Mouse (Mus musculus): ENCODE measurements around the gene E330021D16Rik. TPM values are rescaled to one million over a fixed set of nuclear protein-coding genes. Genes with fewer than 3 reads are reported as not detected.
A peak's percentile ranks its signal among the peaks of the same experiment; 100 is the strongest.
"Not testable (repeated sequence)": the region's sequence is repeated elsewhere in the genome, so short reads cannot be mapped to it uniquely, and the experiment has no call there.

Gene E330021D16Rik
- polyA plus RNA-seq (2016; fragmentation: Nextera tagmentation; extraction: Ambion mirVana), result not detected in 2 replicates

DNA sequence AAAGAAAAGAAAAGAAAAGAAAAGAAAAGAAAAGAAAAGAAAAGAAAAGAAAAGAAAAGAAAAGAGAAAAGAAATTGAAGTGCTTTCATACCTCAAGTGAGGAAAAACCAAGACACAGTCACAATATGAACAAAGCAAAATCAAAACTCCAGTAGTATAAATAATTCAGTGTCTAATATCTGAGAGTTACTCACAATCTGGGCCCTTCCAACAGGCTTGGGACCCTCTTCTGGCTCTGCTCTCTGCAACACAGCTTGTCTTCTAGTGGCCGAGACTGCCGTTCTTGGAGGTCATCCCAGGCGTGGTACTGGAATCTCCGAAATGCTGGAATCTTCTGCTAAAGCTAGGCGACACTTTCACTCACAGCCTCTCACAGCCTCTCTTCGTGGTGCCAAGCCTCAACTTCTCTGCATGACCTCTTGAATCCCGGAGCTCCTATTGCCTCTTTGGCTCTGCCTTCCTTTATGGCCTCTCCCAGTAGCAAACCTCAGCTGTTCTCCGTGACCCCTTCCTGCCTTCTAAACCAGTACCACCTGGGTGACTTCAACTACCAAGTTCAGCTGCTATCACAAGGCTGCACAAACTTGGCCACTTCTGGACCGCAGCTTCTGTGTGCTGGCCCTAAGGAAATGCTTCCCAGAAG, at the start of gene E330021D16Rik:
E330021D16Rik (minus strand) TSS at position 437 of the 643 bp plus-strand sequence.
- 80% methylated on average over 9 of the region's 9 CpGs for WGBS
- ATAC-seq (ENCODE audit: insufficient number of reproducible peaks, insufficient read depth, low FRiP score, low TSS enrichment), result no peak

DNA sequence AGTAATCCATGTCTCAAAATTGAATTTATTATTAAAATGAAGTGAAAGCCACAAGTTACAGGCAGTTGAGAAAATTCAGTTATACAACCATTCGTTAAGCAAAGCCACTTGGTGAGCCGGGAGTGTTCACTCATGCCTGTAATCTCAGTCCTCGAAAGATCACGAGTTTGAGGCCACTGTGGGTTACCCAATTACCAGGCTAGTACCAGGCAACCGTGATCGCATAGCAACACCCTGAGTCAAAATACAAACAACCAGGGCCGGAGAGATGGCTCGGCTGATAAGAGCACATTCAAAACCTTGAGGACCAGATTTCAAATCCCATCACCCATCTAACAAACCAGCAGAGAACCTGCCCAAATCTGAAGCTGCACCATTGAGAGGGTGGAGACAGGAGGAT, 49.7 kb upstream of the E330021D16Rik start:
- Histone ChIP-seq H3K4me2 (replicated peaks) (no peak overlapping the region), H3K36me3 (no peaks in the 10 kb centered on the region), H3K4me3 (no peak overlapping the region), H3K9me3 (no peaks in the 10 kb centered on the region), H3K4me1 (peaks cover 13% of the 10 kb centered on the region; the same call in 1 of the 2 replicates), H3K9ac (no peak overlapping the region), H3K27me3 (no peaks in the 10 kb centered on the region), H3K27ac (peak overlapping the region; percentile 64; the same call in 1 of the 2 replicates)
- no peak for ATAC-seq (ENCODE audit: insufficient number of reproducible peaks, insufficient read depth, low FRiP score, low TSS enrichment)
- 86% methylated on average over 8 of the region's 8 CpGs for WGBS

More for the DNA sequence above, at the start of gene E330021D16Rik:
- Histone ChIP-seq H3K4me1 (no peaks in the 10 kb centered on the region), H3K4me3 (no peak within 1 kb of the TSS), H3K27ac (no peak within 1 kb of the TSS), H3K36me3 (no peaks in the 10 kb centered on the region), H3K27me3 (no peaks in the 10 kb centered on the region), H3K4me2 (replicated peaks) (no peak within 1 kb of the TSS), H3K9me3 (no peaks in the 10 kb centered on the region), H3K9ac (no peak within 1 kb of the TSS)

DNA sequence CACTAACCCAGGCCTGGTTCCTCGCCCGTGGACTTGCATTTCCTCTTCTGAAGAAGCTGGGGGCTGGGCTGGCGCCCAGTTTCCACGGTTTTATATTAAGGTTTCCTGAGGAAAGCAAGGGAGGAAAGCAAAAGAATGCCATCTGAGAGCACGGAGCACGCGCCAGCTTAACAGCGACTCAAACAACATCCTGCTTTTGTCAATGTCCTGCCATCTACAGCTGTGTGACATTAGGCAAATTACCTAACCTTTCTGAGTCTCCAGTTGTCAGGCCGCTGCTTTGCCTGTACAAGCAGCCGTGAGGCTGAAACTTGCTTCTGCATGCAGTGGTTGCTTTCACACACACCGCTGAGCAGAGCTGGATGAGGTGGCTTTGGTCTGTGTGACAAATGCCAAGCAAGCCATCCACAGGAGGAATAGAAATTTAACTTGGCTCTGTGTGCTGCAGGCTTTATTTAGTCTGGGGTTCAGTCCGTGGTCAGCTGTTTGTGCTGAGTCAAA, 48.8 kb upstream of the E330021D16Rik start:
- Histone ChIP-seq H3K27me3 (no peaks in the 10 kb centered on the region), H3K4me2 (replicated peaks) (no peak overlapping the region), H3K9ac (no peak overlapping the region), H3K4me3 (no peak overlapping the region), H3K27ac (peak overlapping the region; percentile 64), H3K9me3 (no peaks in the 10 kb centered on the region), H3K4me1 (peaks cover 9% of the 10 kb centered on the region; the same call in 1 of the 2 replicates), H3K36me3 (no peaks in the 10 kb centered on the region)
- 51% methylated on average over 12 of the region's 12 CpGs for WGBS
- no peak for ATAC-seq (ENCODE audit: insufficient number of reproducible peaks, insufficient read depth, low FRiP score, low TSS enrichment)

DNA sequence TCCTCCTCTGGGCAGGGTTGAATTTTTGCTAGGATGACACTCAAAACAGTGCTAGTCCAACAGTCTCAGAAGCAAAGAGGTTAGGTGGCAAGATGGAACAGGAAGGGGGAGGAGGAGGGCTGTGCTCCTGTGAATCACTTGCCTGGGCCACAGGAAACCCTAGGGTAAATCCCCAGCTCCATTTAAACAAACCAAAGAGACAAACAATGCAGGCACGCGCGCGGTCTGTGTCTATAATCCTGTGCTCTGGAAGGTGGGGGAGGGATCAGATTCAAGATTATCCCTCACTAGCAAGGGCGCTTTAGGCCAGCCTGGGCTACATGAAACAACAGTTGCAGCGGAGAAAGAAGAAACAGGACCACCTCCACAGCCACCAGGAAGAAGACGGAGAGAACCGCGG, 48.1 kb upstream of the E330021D16Rik start:
- no peak overlapping the region for H3K9ac ChIP-seq
- no peak overlapping the region for H3K27ac ChIP-seq
- H3K9me3 ChIP-seq, result no peaks in the 10 kb centered on the region
- no peaks in the 10 kb centered on the region for H3K36me3 ChIP-seq
- ATAC-seq (ENCODE audit: insufficient number of reproducible peaks, insufficient read depth, low FRiP score, low TSS enrichment), result no peak
- no peak overlapping the region for H3K4me2 ChIP-seq (replicated peaks)
- WGBS, result 66% methylated on average over 9 of the region's 9 CpGs
- no peaks in the 10 kb centered on the region for H3K27me3 ChIP-seq
- H3K4me1 ChIP-seq, result peaks cover 5% of the 10 kb centered on the region; the same call in 1 of the 2 replicates
- no peak overlapping the region for H3K4me3 ChIP-seq

DNA sequence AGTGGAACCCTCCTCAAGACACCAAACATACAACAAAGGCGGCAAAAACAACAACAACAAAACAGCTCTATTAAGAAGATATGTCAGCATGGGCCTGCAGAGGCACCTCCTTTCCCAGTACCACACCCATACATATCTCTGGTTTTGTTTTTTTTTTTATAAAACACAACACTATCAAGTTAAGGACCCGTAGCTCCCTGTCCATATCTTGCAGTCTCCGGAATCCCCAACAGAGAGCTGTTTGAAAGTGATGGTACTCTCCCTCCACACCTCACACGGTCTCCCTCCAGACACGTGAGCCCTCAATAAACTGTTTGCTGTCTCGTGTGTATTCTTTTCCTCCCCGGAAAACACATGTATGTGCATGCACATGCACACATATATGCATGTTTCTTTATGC, 43.8 kb upstream of the E330021D16Rik start:
- Histone ChIP-seq H3K4me3 (no peak overlapping the region), H3K36me3 (no peaks in the 10 kb centered on the region), H3K9ac (no peak overlapping the region), H3K9me3 (no peaks in the 10 kb centered on the region), H3K27ac (no peak overlapping the region), H3K4me2 (replicated peaks) (no peak overlapping the region), H3K4me1 (peaks cover 2% of the 10 kb centered on the region; the same call in 1 of the 2 replicates), H3K27me3 (no peaks in the 10 kb centered on the region)
- WGBS, result 79% methylated on average over 7 of the region's 7 CpGs
- ATAC-seq (ENCODE audit: insufficient number of reproducible peaks, insufficient read depth, low FRiP score, low TSS enrichment), result no peak

DNA sequence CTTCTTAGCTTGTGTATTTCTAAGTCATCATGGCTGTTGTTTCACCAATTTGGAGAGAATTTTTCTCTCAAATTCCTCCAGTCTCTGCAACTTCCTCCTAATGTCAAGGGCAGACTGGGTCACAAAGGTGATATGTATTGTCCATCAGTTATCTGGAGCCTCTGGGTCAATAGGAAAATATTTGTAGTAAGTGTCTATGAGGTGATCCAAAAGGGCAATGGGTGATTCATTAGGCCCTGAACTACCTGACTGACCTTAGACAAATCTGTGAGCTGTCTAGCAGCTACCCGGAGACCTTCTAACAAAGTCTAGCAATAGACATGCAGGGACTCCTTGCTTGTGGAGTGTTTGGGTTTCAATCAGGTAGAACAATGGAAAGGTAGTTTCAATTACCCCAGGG, 40.9 kb upstream of the E330021D16Rik start:
- H3K27ac ChIP-seq, result no peak overlapping the region

DNA sequence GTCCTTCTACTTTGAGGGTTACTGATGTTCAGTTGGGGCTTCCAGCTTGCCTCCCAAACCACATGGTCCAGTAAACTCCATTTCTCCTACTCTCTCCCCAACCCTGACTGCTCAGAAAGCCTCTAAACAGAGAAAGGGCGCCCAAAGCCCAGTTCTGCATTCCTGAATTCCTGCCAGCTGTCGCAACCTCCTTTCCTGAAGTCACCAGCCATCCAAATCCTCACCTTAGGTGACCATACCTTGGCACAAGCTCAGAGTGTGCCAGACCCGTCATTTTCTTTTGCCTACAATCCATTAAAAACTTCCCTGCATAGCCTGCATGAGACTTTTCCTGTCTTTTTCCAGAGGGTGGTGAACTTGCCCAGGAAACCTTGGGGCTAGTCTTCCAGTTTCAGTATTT, 40.3 kb upstream of the E330021D16Rik start:
- ATAC-seq (ENCODE audit: insufficient number of reproducible peaks, insufficient read depth, low FRiP score, low TSS enrichment), result no peak
- Histone ChIP-seq H3K36me3 (no peaks in the 10 kb centered on the region), H3K4me3 (no peak overlapping the region), H3K27ac (no peak overlapping the region), H3K27me3 (no peaks in the 10 kb centered on the region), H3K9ac (no peak overlapping the region), H3K4me2 (replicated peaks) (no peak overlapping the region), H3K4me1 (no peaks in the 10 kb centered on the region), H3K9me3 (no peaks in the 10 kb centered on the region)
- 79% methylated on average over 3 of the region's 3 CpGs for WGBS

More for the DNA sequence above, 40.9 kb upstream of the E330021D16Rik start:
- Histone ChIP-seq H3K9ac (no peak overlapping the region), H3K4me1 (no peaks in the 10 kb centered on the region), H3K36me3 (no peaks in the 10 kb centered on the region), H3K4me3 (no peak overlapping the region), H3K9me3 (no peaks in the 10 kb centered on the region), H3K4me2 (replicated peaks) (no peak overlapping the region), H3K27me3 (no peaks in the 10 kb centered on the region)
- WGBS, result 93% methylated on average over 1 of the region's 1 CpGs
- ATAC-seq (ENCODE audit: insufficient number of reproducible peaks, insufficient read depth, low FRiP score, low TSS enrichment), result no peak

DNA sequence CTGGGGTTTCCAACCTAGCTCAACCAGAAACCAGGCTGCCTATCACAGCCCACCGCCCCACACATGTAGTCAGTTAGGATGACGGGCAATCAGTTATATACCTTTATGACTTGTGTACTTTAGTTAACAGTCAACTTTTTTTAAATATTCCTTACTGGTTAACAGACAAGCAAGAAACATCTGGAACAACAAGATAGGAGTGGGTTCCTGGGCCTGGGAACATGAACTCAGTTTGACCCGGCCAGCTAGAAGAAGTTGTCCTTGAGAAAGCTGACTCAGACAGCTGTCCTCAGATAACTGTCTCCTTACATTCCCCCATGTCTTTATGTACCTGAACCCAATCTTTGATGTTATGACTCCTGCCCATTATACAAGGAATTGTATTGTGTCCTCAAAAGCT, 37.3 kb upstream of the E330021D16Rik start:
- no peak overlapping the region for H3K4me2 ChIP-seq (replicated peaks)
- WGBS, result 86% methylated on average over 3 of the region's 3 CpGs
- no peak for ATAC-seq (ENCODE audit: insufficient number of reproducible peaks, insufficient read depth, low FRiP score, low TSS enrichment)
- H3K4me1 ChIP-seq, result no peaks in the 10 kb centered on the region
- H3K9me3 ChIP-seq, result no peaks in the 10 kb centered on the region
- H3K27me3 ChIP-seq, result no peaks in the 10 kb centered on the region
- H3K9ac ChIP-seq, result no peak overlapping the region
- no peak overlapping the region for H3K4me3 ChIP-seq
- no peak overlapping the region for H3K27ac ChIP-seq
- no peaks in the 10 kb centered on the region for H3K36me3 ChIP-seq

DNA sequence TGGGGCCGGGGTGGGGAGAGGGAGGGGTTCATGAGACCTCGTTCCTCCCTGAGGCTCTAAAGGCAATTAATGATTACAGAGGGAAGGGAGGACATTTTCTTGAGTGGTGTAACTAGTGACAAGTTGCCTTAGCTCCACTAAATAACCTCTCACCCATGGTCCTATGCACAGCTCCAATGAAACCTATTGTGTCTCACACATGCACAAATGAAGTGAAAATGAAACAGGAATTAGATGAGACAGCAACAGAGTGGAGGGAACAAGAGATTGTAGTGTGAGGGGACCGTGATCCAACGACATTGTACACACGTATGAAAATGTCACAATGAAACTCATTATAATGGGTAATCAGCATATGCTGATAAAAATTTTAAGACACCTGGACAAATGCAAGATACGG, 35.5 kb upstream of the E330021D16Rik start:
- no peaks in the 10 kb centered on the region for H3K36me3 ChIP-seq
- H3K9ac ChIP-seq, result no peak overlapping the region
- H3K27ac ChIP-seq, result no peak overlapping the region
- H3K4me2 ChIP-seq (replicated peaks), result no peak overlapping the region
- H3K27me3 ChIP-seq, result no peaks in the 10 kb centered on the region
- ATAC-seq (ENCODE audit: insufficient number of reproducible peaks, insufficient read depth, low FRiP score, low TSS enrichment), result no peak
- H3K4me3 ChIP-seq, result no peak overlapping the region
- 88% methylated on average over 6 of the region's 6 CpGs for WGBS
- H3K9me3 ChIP-seq, result no peaks in the 10 kb centered on the region
- no peaks in the 10 kb centered on the region for H3K4me1 ChIP-seq

DNA sequence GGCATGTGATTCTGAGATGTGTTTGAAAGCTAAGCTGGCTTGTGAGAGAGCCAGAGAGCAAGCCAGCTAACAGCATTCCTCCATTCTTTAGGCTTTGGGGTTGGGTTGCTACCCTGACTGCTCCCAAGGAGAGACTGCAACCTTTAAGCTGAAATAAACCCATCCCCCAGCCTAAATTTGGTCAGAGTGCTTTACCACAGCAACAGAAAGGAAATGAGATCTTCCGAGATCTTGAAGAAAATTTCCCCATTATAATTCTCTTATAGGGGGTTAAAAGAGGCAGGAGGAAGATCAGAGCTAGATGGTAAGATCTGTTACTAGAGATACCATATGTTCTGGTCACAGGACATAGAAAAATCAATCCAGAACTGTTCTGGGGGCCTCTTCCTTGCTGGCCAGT, 34.6 kb upstream of the E330021D16Rik start:
- WGBS, result 91% methylated on average over 1 of the region's 1 CpGs

DNA sequence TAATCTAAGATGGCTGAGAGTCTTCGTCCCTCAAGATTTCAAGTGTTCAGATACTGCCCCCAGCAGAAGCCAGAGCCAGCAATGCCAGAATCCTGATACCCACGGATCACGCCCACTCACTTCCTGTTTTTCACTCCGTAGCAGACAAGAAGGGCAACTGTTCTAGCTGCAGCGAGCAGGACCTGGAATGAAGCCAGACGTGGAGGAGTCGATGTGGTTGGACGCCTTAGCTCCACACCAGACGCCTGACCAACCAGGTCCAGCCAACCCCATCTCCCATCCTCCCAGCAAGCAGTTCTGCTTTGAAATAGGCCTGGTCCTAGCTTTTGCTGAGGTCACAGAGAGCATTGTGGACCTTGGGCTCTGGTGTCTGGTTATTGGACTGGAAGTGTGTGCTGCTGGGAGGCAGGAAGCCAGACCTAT, 33.9 kb upstream of the E330021D16Rik start:
- no peak overlapping the region for H3K27ac ChIP-seq
- no peak overlapping the region for H3K4me3 ChIP-seq

More for the DNA sequence above, 34.6 kb upstream of the E330021D16Rik start:
- H3K27ac ChIP-seq, result no peak overlapping the region
- no peak overlapping the region for H3K4me2 ChIP-seq (replicated peaks)
- H3K9ac ChIP-seq, result no peak overlapping the region
- ATAC-seq (ENCODE audit: insufficient number of reproducible peaks, insufficient read depth, low FRiP score, low TSS enrichment), result no peak
- no peaks in the 10 kb centered on the region for H3K4me1 ChIP-seq
- H3K9me3 ChIP-seq, result peaks cover 7% of the 10 kb centered on the region; the same call in 1 of the 2 replicates
- H3K36me3 ChIP-seq, result no peaks in the 10 kb centered on the region
- no peak overlapping the region for H3K4me3 ChIP-seq
- no peaks in the 10 kb centered on the region for H3K27me3 ChIP-seq

DNA sequence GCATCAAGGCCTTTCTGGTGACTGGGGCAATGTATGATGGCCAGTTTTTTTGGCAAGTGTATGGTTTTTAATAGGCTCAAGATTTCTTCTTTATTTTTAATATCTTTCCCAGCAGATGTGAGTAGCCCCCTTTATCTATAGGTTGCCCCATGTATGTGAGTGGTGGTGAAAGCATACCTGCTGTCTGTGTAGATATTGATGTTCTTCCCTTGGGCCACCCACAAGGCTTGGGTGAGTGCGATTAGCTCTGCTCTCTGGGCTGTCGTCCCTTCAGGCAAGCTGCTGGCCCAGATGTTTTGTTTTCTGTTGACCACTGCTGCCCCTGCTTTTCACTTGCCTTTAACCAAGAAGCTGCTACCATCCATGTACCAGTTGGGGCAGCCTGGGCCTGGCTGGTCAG, 23.8 kb upstream of the E330021D16Rik start:
- not testable (repeated sequence) for H3K9ac ChIP-seq; H3K36me3 ChIP-seq; H3K27me3 ChIP-seq; H3K4me3 ChIP-seq; ATAC-seq (ENCODE audit: insufficient number of reproducible peaks, insufficient read depth, low FRiP score, low TSS enrichment); H3K4me2 ChIP-seq (replicated peaks); H3K27ac ChIP-seq; H3K4me1 ChIP-seq
- H3K9me3 ChIP-seq, result peaks cover 16% of the 10 kb centered on the region
- 62% methylated on average over 2 of the region's 2 CpGs for WGBS

More for the DNA sequence above, 33.9 kb upstream of the E330021D16Rik start:
- Histone ChIP-seq H3K9ac (no peak overlapping the region), H3K9me3 (peaks cover 10% of the 10 kb centered on the region; the same call in 1 of the 2 replicates), H3K4me2 (replicated peaks) (no peak overlapping the region), H3K4me1 (no peaks in the 10 kb centered on the region), H3K27me3 (no peaks in the 10 kb centered on the region), H3K36me3 (no peaks in the 10 kb centered on the region)
- WGBS, result 66% methylated on average over 9 of the region's 9 CpGs
- no peak for ATAC-seq (ENCODE audit: insufficient number of reproducible peaks, insufficient read depth, low FRiP score, low TSS enrichment)
